Comparison of ENCODE assay signal across 12 mouse cellular contexts in genomic region chr19:29945557-29946422, GRCm38 (mm10). TPM values are rescaled to one million over a fixed set of nuclear protein-coding genes. Genes with fewer than 3 reads are reported as not detected.
DNase-seq lines count a peak whose midpoint lies in the region; ATAC-seq and TF ChIP-seq lines count a peak whose summit lies in the region.
"Had no signal": no experiment of that assay in that cellular context is flagged by ENCODE, and none has a peak within 500 bp of the region (broad histone marks: within the 10 kb centered on the region; RNA-seq: fewer than 3 reads in every experiment).

No protein-coding gene starts in this region.

- WGBS in embryonic facial prominence, embryonic 14.5 days = 18% methylated on average over 11 of the region's 11 CpGs
- WGBS in embryonic facial prominence, embryonic 10.5 days = 21% methylated on average over 11 of the region's 11 CpGs
- 13% methylated on average over 11 of the region's 11 CpGs for WGBS in kidney, embryonic 15.5 days
- 17% methylated on average over 11 of the region's 11 CpGs for WGBS in lung, adult 2 months

- H3K4me2 ChIP-seq in embryonic facial prominence, embryonic 14.5 days (ENCODE audit: low read depth, low read length) = no peak overlapping the region
- H3K4me2 ChIP-seq in kidney, embryonic 15.5 days = peak overlapping the region; percentile 13; the same call in 1 of the 2 replicates

- peak; percentile 6 for DNase-seq in embryonic facial prominence, embryonic 14.5 days (ENCODE audit: low spot score)
- DNase-seq in embryonic facial prominence, embryonic 10.5 days (ENCODE audit: low spot score) = no peak
- no peak for DNase-seq in kidney, postnatal 36 days
- DNase-seq in right cerebral cortex, adult 18-20 months = peak; percentile 15
- no peak for DNase-seq in right cerebral cortex, postnatal 14 days
- DNase-seq in lung, adult 2 months = no peak
- DNase-seq: cerebellum, postnatal 36 days; layer of hippocampus, postnatal 36 days had no signal

- peaks cover 10% of the 10 kb centered on the region; the same call in 1 of the 2 replicates for H3K4me1 ChIP-seq in embryonic facial prominence, embryonic 14.5 days (ENCODE audit: control insufficient read depth, insufficient read depth, low read length)
- peaks cover 22% of the 10 kb centered on the region for H3K4me1 ChIP-seq in embryonic facial prominence, embryonic 10.5 days
- peaks cover 29% of the 10 kb centered on the region for H3K4me1 ChIP-seq in kidney, embryonic 15.5 days
- H3K4me1 ChIP-seq in lung, adult 2 months (ENCODE audit: control insufficient read depth, insufficient read depth, low read length) = peaks cover 4% of the 10 kb centered on the region; the same call in 1 of the 2 replicates

- TF ChIP-seq POLR2A in lung, adult 2 months (IDR thresholded peaks at IDR 0.05; ENCODE audit: borderline replicate concordance, extremely low read depth, low read depth, low read length) = no peak

- no peaks in the 10 kb centered on the region for H3K9me3 ChIP-seq in embryonic facial prominence, embryonic 14.5 days (ENCODE audit: control insufficient read depth, low read length)
- no peaks in the 10 kb centered on the region for H3K9me3 ChIP-seq in embryonic facial prominence, embryonic 10.5 days
- no peaks in the 10 kb centered on the region for H3K9me3 ChIP-seq in kidney, embryonic 15.5 days (replicated peaks)

- H3K36me3 ChIP-seq in embryonic facial prominence, embryonic 14.5 days (ENCODE audit: control insufficient read depth, insufficient read depth, low read length) = no peaks in the 10 kb centered on the region
- no peaks in the 10 kb centered on the region for H3K36me3 ChIP-seq in embryonic facial prominence, embryonic 10.5 days (replicated peaks)
- no peaks in the 10 kb centered on the region for H3K36me3 ChIP-seq in kidney, embryonic 15.5 days

- H3K4me3 ChIP-seq in embryonic facial prominence, embryonic 14.5 days (ENCODE audit: low read depth, low read length) = no peak overlapping the region
- no peak overlapping the region for H3K4me3 ChIP-seq in embryonic facial prominence, embryonic 10.5 days
- H3K4me3 ChIP-seq in kidney, embryonic 15.5 days (replicated peaks) = no peak overlapping the region
- no peak overlapping the region for H3K4me3 ChIP-seq in lung, adult 2 months (replicated peaks; ENCODE audit: extremely low read depth, low read depth, low read length)

- no peak overlapping the region for H3K27ac ChIP-seq in embryonic facial prominence, embryonic 14.5 days (replicated peaks; ENCODE audit: low read depth, low read length)
- H3K27ac ChIP-seq in embryonic facial prominence, embryonic 10.5 days (replicated peaks) = no peak overlapping the region
- H3K27ac ChIP-seq in kidney, embryonic 15.5 days = peak overlapping the region; percentile 70
- H3K27ac ChIP-seq: liver, embryonic 14.5 days had no signal

- no peak overlapping the region for H3K9ac ChIP-seq in embryonic facial prominence, embryonic 14.5 days (ENCODE audit: low read depth, low read length)
- H3K9ac ChIP-seq in kidney, embryonic 15.5 days = no peak overlapping the region
- H3K9ac ChIP-seq: liver, embryonic 14.5 days had no signal

- H3K27me3 ChIP-seq in embryonic facial prominence, embryonic 14.5 days (replicated peaks; ENCODE audit: control insufficient read depth, insufficient read depth, low read length) = no peaks in the 10 kb centered on the region
- H3K27me3 ChIP-seq in embryonic facial prominence, embryonic 10.5 days (replicated peaks; ENCODE audit: low read depth, poor library complexity, severe bottlenecking) = 0 out of 2 replicates have a peak, but pooled peaks cover 4% of the 10 kb centered on the region
- no peaks in the 10 kb centered on the region for H3K27me3 ChIP-seq in kidney, embryonic 15.5 days

- ATAC-seq in embryonic facial prominence, embryonic 14.5 days (ENCODE audit: low read depth) = no peak
- no peak for ATAC-seq in kidney, embryonic 15.5 days (replicated peaks; ENCODE audit: low FRiP score)
- no peak for ATAC-seq in erythroblast, adult 5-6 weeks (replicated peaks; ENCODE audit: low FRiP score, poor library complexity, severe bottlenecking)

- TF ChIP-seq CTCF in lung, adult 2 months (IDR thresholded peaks at IDR 0.05; ENCODE audit: insufficient read depth, low read length) = no peak

RNA-seq across cellular contexts. Expression of gene Il33, which starts 20.9 kb away (rescaled TPM):
- 11.2 and 12.3 TPM in 2 replicates for polyA plus RNA-seq in embryonic facial prominence, embryonic 14.5 days (2014; fragmentation: Nextera tagmentation; extraction: Ambion mirVana)
- 0.27 and 0.52 TPM in 2 replicates for polyA plus RNA-seq in embryonic facial prominence, embryonic 10.5 days (2016; fragmentation: Nextera tagmentation; extraction: Ambion mirVana)
- 41.7 and 45.2 TPM in 2 replicates for polyA plus RNA-seq in kidney, embryonic 15.5 days (2015; fragmentation: Nextera tagmentation; extraction: Ambion mirVana)
- not detected in 2 replicates for total RNA-seq in erythroblast, adult 5-6 weeks (2015; ENCODE audit: low replicate concordance)
- not detected in 2 replicates for total RNA-seq in erythroblast, adult 5-6 weeks (2017; ENCODE audit: low replicate concordance)
- polyA plus RNA-seq in lung, adult 2 months (2012; rRNA removed) = 28.6 and 45.4 TPM in 2 replicates

RNA-seq across cellular contexts. Expression of gene Trpd52l3, which starts 57.8 kb away (rescaled TPM):
- polyA plus RNA-seq in embryonic facial prominence, embryonic 14.5 days (2014; fragmentation: Nextera tagmentation; extraction: Ambion mirVana) = not detected in 2 replicates
- polyA plus RNA-seq in embryonic facial prominence, embryonic 10.5 days (2016; fragmentation: Nextera tagmentation; extraction: Ambion mirVana) = not detected in 2 replicates
- not detected in 2 replicates for polyA plus RNA-seq in kidney, embryonic 15.5 days (2015; fragmentation: Nextera tagmentation; extraction: Ambion mirVana)
- total RNA-seq in erythroblast, adult 5-6 weeks (2015; ENCODE audit: low replicate concordance) = not detected in 2 replicates
- not detected in 2 replicates for total RNA-seq in erythroblast, adult 5-6 weeks (2017; ENCODE audit: low replicate concordance)
- polyA plus RNA-seq in lung, adult 2 months (2012; rRNA removed) = not detected in 2 replicates
- total RNA-seq: layer of hippocampus, postnatal 36 days had no signal
- polyA plus RNA-seq: liver, embryonic 14.5 days; spleen, adult 2 months had no signal

Comparison
In these comparisons a context has a peak if more than half of its experiments do, and no peak if none do; other contexts are left out.
1. DNase-seq: peak in embryonic facial prominence, embryonic 14.5 days (single experiment) and right cerebral cortex, adult 18-20 months (single experiment); none in embryonic facial prominence, embryonic 10.5 days (single experiment), kidney, postnatal 36 days (0 of 2), right cerebral cortex, postnatal 14 days (single experiment) and lung, adult 2 months (single experiment).